Mouse (Mus musculus) macrophage (primary cell): ENCODE results near the gene Alkbh3. TPM values are rescaled to one million over a fixed set of nuclear protein-coding genes. Genes with fewer than 3 reads are reported as not detected.

ENCODE experiments used
- H3K27ac ChIP-seq: fragments of 350-480 bp; formaldehyde crosslinking; 2 replicates; pipeline ENCODE4 v1.9.0; 2021
- H3K36me3 ChIP-seq: fragments of 350-480 bp; formaldehyde crosslinking; 2 replicates; pipeline ENCODE4 v1.9.0; 2021; ENCODE audit errors: inconsistent target
- H3K4me3 ChIP-seq: fragments of 350-480 bp; formaldehyde crosslinking; 2 replicates; pipeline ENCODE4 v1.9.0; 2021; ENCODE audit errors: inconsistent target
- H3K79me2 ChIP-seq: fragments of 350-480 bp; formaldehyde crosslinking; 2 replicates; pipeline ENCODE4 v1.9.0; 2021; ENCODE audit errors: inconsistent target
- WGBS: methylation state at CpG from one replicate; pipeline ENCODE4 v1.1.7; 2026; ENCODE audit warnings: inconsistent platforms; ENCODE audit not compliant: missing documents; 5-methylcytosine and 5-hydroxymethylcytosine counted together
- polyA plus RNA-seq: library from polyadenylated mRNA; stranded (reverse); fragments of 250-400 nt; gene quantifications from 3 replicates; pipeline ENCODE4 v1.2.4, GENCODE M21; 2018; ENCODE audit warnings: inconsistent platforms

Gene Alkbh3
- polyA plus RNA-seq, 1 experiment from 2014 or later: 37.9 TPM

GRCm38 (mm10) chr2:93976436-93977252 lies 34.0 kb downstream of the Alkbh3 start:
- WGBS: 6% methylated on average over 37 of the region's 37 CpGs
- Histone ChIP-seq H3K27ac (no peak overlapping the region), H3K4me3 (no peak overlapping the region; the same call in 1 of the 2 replicates), H3K36me3 (peaks cover 19% of the 10 kb centered on the region), H3K79me2 (no peaks in the 10 kb centered on the region)

DNA sequence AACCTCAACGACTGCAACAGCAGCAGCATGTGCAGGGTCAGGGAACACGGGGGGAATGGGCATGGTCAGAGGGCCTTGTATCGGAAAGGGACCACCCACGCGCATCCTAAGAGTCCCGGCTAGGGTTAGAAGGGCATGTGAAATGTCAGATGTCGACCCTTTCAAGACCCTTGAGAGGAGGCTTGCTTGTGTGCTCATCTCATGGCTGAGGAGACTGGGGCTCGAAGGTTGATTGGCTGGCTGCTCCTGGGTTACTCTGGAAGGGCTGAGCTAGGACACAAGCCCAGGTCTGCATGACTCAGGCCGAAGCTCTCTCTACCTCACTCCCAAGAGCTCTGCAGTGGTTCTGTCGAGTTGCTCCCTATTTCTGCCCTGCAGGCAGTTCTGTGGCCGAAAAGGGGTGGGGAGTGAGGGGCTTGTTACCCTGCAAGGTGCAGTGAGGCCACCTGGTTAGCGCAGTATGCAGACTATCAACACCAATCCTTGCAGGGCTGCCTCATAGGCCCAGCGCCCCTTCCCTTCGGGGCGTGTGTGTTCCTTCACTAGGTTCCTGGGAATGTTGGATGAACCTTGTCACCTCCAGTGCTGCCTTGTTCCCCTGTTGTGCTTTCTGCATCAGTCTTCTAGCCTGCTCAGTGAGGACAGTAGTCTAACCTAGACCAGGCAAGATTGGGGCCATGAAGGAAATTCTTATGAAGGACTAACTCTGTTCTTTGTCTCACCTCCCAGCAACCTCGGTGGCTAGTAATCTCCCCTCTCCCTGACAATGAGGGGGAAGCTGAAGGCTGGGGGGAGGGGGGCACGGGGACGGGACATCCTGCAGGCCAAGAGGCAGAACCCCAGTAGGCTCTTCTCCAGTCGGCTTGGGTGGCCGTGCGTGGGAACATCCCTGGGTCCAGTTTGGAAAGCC lies 34.8 kb downstream of the Alkbh3 start:
- H3K79me2 ChIP-seq: no peaks in the 10 kb centered on the region
- WGBS: 64% methylated on average over 21 of the region's 21 CpGs
- no peak overlapping the region; the same call in 1 of the 2 replicates for H3K4me3 ChIP-seq

DNA sequence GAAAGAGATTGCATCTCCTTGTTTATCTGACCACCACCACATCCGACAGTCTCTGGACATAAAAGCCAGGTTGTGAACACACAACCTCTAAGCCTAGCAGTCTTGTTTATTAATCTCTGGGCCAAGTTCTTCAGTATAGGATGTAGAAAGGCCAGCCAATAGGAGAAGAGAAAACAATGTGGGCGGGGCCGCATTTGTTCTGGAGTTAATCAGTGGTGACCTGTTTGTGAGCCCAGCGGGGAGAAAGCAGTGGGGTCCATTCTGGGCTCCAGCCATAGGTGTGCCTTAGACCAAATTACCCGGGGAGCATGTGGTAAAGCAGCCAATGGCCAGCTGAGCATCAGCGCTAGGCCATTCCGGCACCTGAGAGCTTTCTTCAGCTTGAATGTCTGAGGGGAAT lies 35.6 kb downstream of the Alkbh3 start:
- WGBS: 93% methylated on average over 7 of the region's 7 CpGs
- no peak overlapping the region for H3K4me3 ChIP-seq
- no peaks in the 10 kb centered on the region for H3K79me2 ChIP-seq
- H3K27ac ChIP-seq: no peak overlapping the region
- H3K36me3 ChIP-seq: peaks cover 3% of the 10 kb centered on the region; the same call in 1 of the 2 replicates

More for the DNA sequence above, 34.8 kb downstream of the Alkbh3 start:
- no peak overlapping the region for H3K27ac ChIP-seq
- H3K36me3 ChIP-seq: peaks cover 10% of the 10 kb centered on the region; the same call in 1 of the 2 replicates

GRCm38 (mm10) chr2:93971647-93972046 lies 39.0 kb downstream of the Alkbh3 start:
- 72% methylated on average over 3 of the region's 3 CpGs for WGBS

DNA sequence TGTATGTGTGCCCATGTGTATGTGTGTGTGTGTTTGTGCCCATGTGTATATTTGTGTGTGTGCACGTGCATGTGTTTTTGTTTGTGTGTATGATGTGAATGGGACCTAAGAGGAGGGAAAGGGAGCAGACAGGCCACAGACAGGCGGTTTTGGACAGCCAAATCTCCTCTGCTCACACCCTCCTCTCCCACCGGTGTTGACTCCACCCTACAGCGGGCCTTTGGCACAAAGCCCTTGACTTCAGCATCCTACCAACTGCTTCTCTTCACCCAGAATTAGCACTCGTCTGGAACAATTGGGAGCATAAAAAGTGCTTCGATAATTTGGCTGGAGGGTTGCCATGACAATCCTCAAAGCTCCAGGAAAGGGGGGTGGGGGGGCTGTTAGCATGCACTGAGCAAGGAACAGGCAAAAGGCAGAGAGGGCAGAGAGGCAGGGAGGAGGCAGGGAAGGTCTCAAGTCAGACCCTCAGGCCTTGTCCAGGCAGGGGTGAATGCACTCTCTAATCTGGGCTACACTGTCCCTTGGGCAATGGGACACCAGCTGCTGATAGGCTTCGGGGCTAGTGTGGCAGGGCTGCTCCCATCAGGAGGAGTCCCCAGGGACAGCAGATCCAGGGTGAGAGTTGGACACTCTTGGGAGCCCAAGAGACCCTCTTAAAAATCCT lies 46.0 kb downstream of the Alkbh3 start:
- no peak overlapping the region for H3K27ac ChIP-seq
- H3K79me2 ChIP-seq: no peaks in the 10 kb centered on the region
- no peak overlapping the region for H3K4me3 ChIP-seq
- H3K36me3 ChIP-seq: no peaks in the 10 kb centered on the region
- WGBS: 87% methylated on average over 5 of the region's 7 CpGs

More at GRCm38 (mm10) chr2:93971647-93972046, 39.0 kb downstream of the Alkbh3 start:
- Histone ChIP-seq H3K27ac (no peak overlapping the region), H3K4me3 (no peak overlapping the region), H3K79me2 (no peaks in the 10 kb centered on the region), H3K36me3 (no peaks in the 10 kb centered on the region)

- 78% methylated on average over 1 of the region's 1 CpGs for WGBS
- no peak overlapping the region for H3K4me3 ChIP-seq
Measured at GRCm38 (mm10) chr2:93963802-93964201, 46.8 kb downstream of the Alkbh3 start.

GRCm38 (mm10) chr2:93961716-93962115 lies 48.9 kb downstream of the Alkbh3 start:
- Histone ChIP-seq H3K27ac (no peak overlapping the region), H3K36me3 (no peaks in the 10 kb centered on the region), H3K4me3 (no peak overlapping the region), H3K79me2 (no peaks in the 10 kb centered on the region)
- WGBS: 65% methylated on average over 8 of the region's 8 CpGs

More at GRCm38 (mm10) chr2:93963802-93964201, 46.8 kb downstream of the Alkbh3 start:
- H3K27ac ChIP-seq: no peak overlapping the region
- H3K79me2 ChIP-seq: no peaks in the 10 kb centered on the region
- no peaks in the 10 kb centered on the region for H3K36me3 ChIP-seq

- Histone ChIP-seq H3K79me2 (no peaks in the 10 kb centered on the region), H3K27ac (no peak overlapping the region), H3K36me3 (no peaks in the 10 kb centered on the region), H3K4me3 (no peak overlapping the region)
- 81% methylated on average over 8 of the region's 8 CpGs for WGBS
Measured at GRCm38 (mm10) chr2:93959346-93959745, 51.3 kb downstream of the Alkbh3 start.

- Histone ChIP-seq H3K4me3 (no peak overlapping the region), H3K79me2 (no peaks in the 10 kb centered on the region)
- 81% methylated on average over 3 of the region's 3 CpGs for WGBS
Measured at GRCm38 (mm10) chr2:93958216-93958615, 52.4 kb downstream of the Alkbh3 start.

GRCm38 (mm10) chr2:93957785-93958175 lies 52.8 kb downstream of the Alkbh3 start:
- no peaks in the 10 kb centered on the region for H3K79me2 ChIP-seq
- WGBS: 93% methylated on average over 8 of the region's 8 CpGs
- H3K4me3 ChIP-seq: no peak overlapping the region
- no peaks in the 10 kb centered on the region for H3K36me3 ChIP-seq
- no peak overlapping the region for H3K27ac ChIP-seq

More at GRCm38 (mm10) chr2:93958216-93958615, 52.4 kb downstream of the Alkbh3 start:
- H3K36me3 ChIP-seq: no peaks in the 10 kb centered on the region
- no peak overlapping the region for H3K27ac ChIP-seq

GRCm38 (mm10) chr2:93956908-93957784 lies 53.5 kb downstream of the Alkbh3 start, which contains the start of gene Gm13889:
Gm13889 (minus strand) TSS chr2:93957201.
- no peak within 1 kb of the TSS for H3K27ac ChIP-seq
- H3K79me2 ChIP-seq: no peaks in the 10 kb centered on the region
- 10% methylated on average over 56 of the region's 62 CpGs for WGBS
- no peaks in the 10 kb centered on the region for H3K36me3 ChIP-seq
- H3K4me3 ChIP-seq: no peak within 1 kb of the TSS

GRCm38 (mm10) chr2:93956331-93956801 lies 54.2 kb downstream of the Alkbh3 start:
- Histone ChIP-seq H3K79me2 (no peaks in the 10 kb centered on the region), H3K4me3 (no peak overlapping the region), H3K36me3 (no peaks in the 10 kb centered on the region), H3K27ac (no peak overlapping the region)
- WGBS: 2% methylated on average over 44 of the region's 44 CpGs

- no peak overlapping the region for H3K27ac ChIP-seq
- H3K36me3 ChIP-seq: no peaks in the 10 kb centered on the region
- H3K79me2 ChIP-seq: no peaks in the 10 kb centered on the region
- H3K4me3 ChIP-seq: no peak overlapping the region
- 1% methylated on average over 31 of the region's 31 CpGs for WGBS
Measured at GRCm38 (mm10) chr2:93955886-93956285, 54.7 kb downstream of the Alkbh3 start.
